Mouse (Mus musculus): ENCODE measurements at regions not wholly inside any gene's neighbourhood (a gene's known extent, or its start where the extent isn't known, plus 50 kb on each side); places are given as distances from the start of the nearest gene placed in this dataset.

GRCm38 (mm10) chr19:59685826-59686717 lies 227.9 kb downstream of the Emx2 start:
- TF ChIP-seq CTCF (IDR thresholded peaks at IDR 0.05; ENCODE audit: low read depth) (no peak), EP300 (optimal IDR thresholded peaks at IDR 0.05) (no peak)

Measured in stomach, postnatal 0 days (tissue).